Mouse (Mus musculus) heart, embryonic 11.5 days (tissue): ENCODE measurements around the gene Rarb. TPM values are rescaled to one million over a fixed set of nuclear protein-coding genes. Genes with fewer than 3 reads are reported as not detected.

Experiments
- ATAC-seq: fragments of 200-750 bp; cut with Nextera tagmentation; replicated peaks from 2 replicates; pipeline ENCODE4 v1.8.0; 2017; ENCODE audit warnings: moderate library complexity; ENCODE audit not compliant: insufficient number of reproducible peaks, low FRiP score, low TSS enrichment
- H3K27ac ChIP-seq: fragments of 300-500 bp; sonication (generic); 2 replicates; pipeline ENCODE4 v1.5.1; 2014; ENCODE audit warnings: mild to moderate bottlenecking, low read depth, low read length
- H3K27me3 ChIP-seq: fragments of 300-500 bp; sonication (generic); 2 replicates; pipeline ENCODE4 v1.6.1; 2014; ENCODE audit warnings: mild to moderate bottlenecking, low read length, mixed read lengths; ENCODE audit not compliant: control insufficient read depth, insufficient read depth
- H3K36me3 ChIP-seq: fragments of 300-500 bp; sonication (generic); 2 replicates; pipeline ENCODE4 v1.6.1; 2014; ENCODE audit warnings: mild to moderate bottlenecking, low read length, moderate library complexity, mixed read lengths; ENCODE audit not compliant: control insufficient read depth, insufficient read depth
- H3K4me1 ChIP-seq: fragments of 300-500 bp; sonication (generic); 2 replicates; pipeline ENCODE4 v1.6.1; 2014; ENCODE audit warnings: low read length; ENCODE audit not compliant: control insufficient read depth, insufficient read depth
- H3K4me2 ChIP-seq: fragments of 300-500 bp; sonication (generic); 2 replicates; pipeline ENCODE4 v1.6.1; 2014; ENCODE audit warnings: mild to moderate bottlenecking, moderate library complexity
- H3K4me3 ChIP-seq: fragments of 300-500 bp; sonication (generic); 2 replicates; pipeline ENCODE4 v1.5.1; 2014; ENCODE audit warnings: low read depth, low read length
- H3K9ac ChIP-seq: fragments of 300-500 bp; sonication (generic); 2 replicates; pipeline ENCODE4 v1.6.1; 2014; ENCODE audit warnings: mild to moderate bottlenecking, low read depth, low read length, moderate library complexity
- H3K9me3 ChIP-seq: fragments of 300-500 bp; sonication (generic); replicated peaks from 2 replicates; pipeline ENCODE4 v1.6.1; 2016; ENCODE audit warnings: low read length; ENCODE audit not compliant: control insufficient read depth
- WGBS: fragments of 180-500 bp; shearing (Covaris S2); extraction: QIAGEN DNeasy Blood & Tissue Kit; methylation state at CpG from one replicate; pipeline ENCODE4 v1.1.7; 2014; ENCODE audit not compliant: insufficient replicate concordance; 5-methylcytosine and 5-hydroxymethylcytosine counted together
- polyA plus RNA-seq: library from polyadenylated mRNA; unstranded; fragments of >200 nt; fragmentation: Nextera tagmentation; extraction: Ambion mirVana; gene quantifications from 2 replicates; pipeline ENCODE4 v1.2.1, GENCODE M21; 2014

Rarb gene
- polyA plus RNA-seq, 1 experiment from 2014 or later = 18.1 TPM

- ATAC-seq = no peak
- no peak overlapping the region for H3K4me2 ChIP-seq
- no peak overlapping the region for H3K9ac ChIP-seq
- H3K4me1 ChIP-seq = no peaks in the 10 kb centered on the region
- no peaks in the 10 kb centered on the region for H3K27me3 ChIP-seq
- 67% methylated on average over 8 of the region's 8 CpGs for WGBS
- H3K9me3 ChIP-seq = no peaks in the 10 kb centered on the region
- no peak overlapping the region for H3K27ac ChIP-seq
- no peak overlapping the region for H3K4me3 ChIP-seq
- H3K36me3 ChIP-seq = no peaks in the 10 kb centered on the region
These were observed 299.3 kb downstream of the Rarb start for GRCm38 (mm10) chr14:16519588-16520167.

GRCm38 (mm10) chr14:16517958-16518357 is 301.0 kb downstream of the Rarb start:
- no peaks in the 10 kb centered on the region for H3K4me1 ChIP-seq
- no peaks in the 10 kb centered on the region for H3K36me3 ChIP-seq
- no peak overlapping the region for H3K27ac ChIP-seq
- no peak overlapping the region for H3K4me3 ChIP-seq
- H3K9ac ChIP-seq = no peak overlapping the region
- H3K9me3 ChIP-seq = no peaks in the 10 kb centered on the region
- no peaks in the 10 kb centered on the region for H3K27me3 ChIP-seq
- ATAC-seq = no peak
- H3K4me2 ChIP-seq = no peak overlapping the region

GRCm38 (mm10) chr14:16515731-16516130 is 303.2 kb downstream of the Rarb start:
- no peaks in the 10 kb centered on the region for H3K9me3 ChIP-seq
- no peak overlapping the region for H3K9ac ChIP-seq
- no peaks in the 10 kb centered on the region for H3K27me3 ChIP-seq
- no peak overlapping the region for H3K4me2 ChIP-seq
- H3K36me3 ChIP-seq = no peaks in the 10 kb centered on the region
- no peak overlapping the region for H3K4me3 ChIP-seq
- ATAC-seq = no peak
- no peak overlapping the region for H3K27ac ChIP-seq
- no peaks in the 10 kb centered on the region for H3K4me1 ChIP-seq
- 46% methylated on average over 3 of the region's 3 CpGs for WGBS

- Histone ChIP-seq H3K4me1 (no peaks in the 10 kb centered on the region), H3K27me3 (no peaks in the 10 kb centered on the region), H3K27ac (no peak overlapping the region), H3K9me3 (no peaks in the 10 kb centered on the region), H3K36me3 (peaks cover 10% of the 10 kb centered on the region), H3K4me2 (no peak overlapping the region), H3K9ac (no peak overlapping the region), H3K4me3 (no peak overlapping the region)
- WGBS = 65% methylated on average over 4 of the region's 4 CpGs
- ATAC-seq = no peak
These were observed 308.4 kb downstream of the Rarb start for GRCm38 (mm10) chr14:16510574-16510973.

GRCm38 (mm10) chr14:16509825-16510224 is 309.1 kb downstream of the Rarb start:
- no peaks in the 10 kb centered on the region for H3K9me3 ChIP-seq
- no peak overlapping the region for H3K9ac ChIP-seq
- H3K36me3 ChIP-seq = peaks cover 10% of the 10 kb centered on the region
- H3K4me3 ChIP-seq = no peak overlapping the region
- ATAC-seq = no peak
- no peaks in the 10 kb centered on the region for H3K27me3 ChIP-seq
- no peak overlapping the region for H3K4me2 ChIP-seq
- no peaks in the 10 kb centered on the region for H3K4me1 ChIP-seq
- WGBS = 67% methylated on average over 4 of the region's 4 CpGs
- no peak overlapping the region for H3K27ac ChIP-seq

- 81% methylated on average over 7 of the region's 7 CpGs for WGBS
- no peak overlapping the region for H3K9ac ChIP-seq
These were observed 310.2 kb downstream of the Rarb start for GRCm38 (mm10) chr14:16508760-16509159.

GRCm38 (mm10) chr14:16497226-16497661 is 321.7 kb downstream of the Rarb start:
- H3K9me3 ChIP-seq = no peaks in the 10 kb centered on the region
- no peak overlapping the region for H3K4me2 ChIP-seq
- H3K27me3 ChIP-seq = no peaks in the 10 kb centered on the region
- 42% methylated on average over 2 of the region's 2 CpGs for WGBS
- H3K4me1 ChIP-seq = peaks cover 13% of the 10 kb centered on the region; the same call in 1 of the 2 replicates
- H3K9ac ChIP-seq = no peak overlapping the region
- no peaks in the 10 kb centered on the region for H3K36me3 ChIP-seq
- peak overlapping the region; percentile 62 for H3K27ac ChIP-seq
- peak; percentile 46; the same call in 1 of the 2 replicates for ATAC-seq
- no peak overlapping the region for H3K4me3 ChIP-seq

More at GRCm38 (mm10) chr14:16508760-16509159, 310.2 kb downstream of the Rarb start:
- no peak overlapping the region for H3K27ac ChIP-seq
- no peaks in the 10 kb centered on the region for H3K9me3 ChIP-seq
- peaks cover 10% of the 10 kb centered on the region for H3K36me3 ChIP-seq
- no peak overlapping the region for H3K4me3 ChIP-seq
- H3K4me1 ChIP-seq = no peaks in the 10 kb centered on the region
- H3K27me3 ChIP-seq = no peaks in the 10 kb centered on the region
- H3K4me2 ChIP-seq = no peak overlapping the region
- no peak for ATAC-seq

GRCm38 (mm10) chr14:16483656-16484380 is 335.1 kb downstream of the Rarb start:
- Histone ChIP-seq H3K4me3 (no peak overlapping the region), H3K36me3 (no peaks in the 10 kb centered on the region), H3K9ac (no peak overlapping the region), H3K27ac (peak overlapping the region; percentile 3; the same call in 1 of the 2 replicates), H3K4me2 (no peak overlapping the region), H3K4me1 (peaks cover 14% of the 10 kb centered on the region), H3K27me3 (no peaks in the 10 kb centered on the region), H3K9me3 (no peaks in the 10 kb centered on the region)
- peak; percentile 71 for ATAC-seq
- WGBS = 51% methylated on average over 8 of the region's 8 CpGs

- Histone ChIP-seq H3K27ac (no peak overlapping the region), H3K9me3 (no peaks in the 10 kb centered on the region), H3K36me3 (no peaks in the 10 kb centered on the region), H3K27me3 (no peaks in the 10 kb centered on the region), H3K4me1 (peaks cover 14% of the 10 kb centered on the region), H3K4me2 (no peak overlapping the region), H3K9ac (no peak overlapping the region), H3K4me3 (no peak overlapping the region)
- WGBS = 74% methylated on average over 6 of the region's 6 CpGs
- no peak for ATAC-seq
These were observed 338.3 kb downstream of the Rarb start for GRCm38 (mm10) chr14:16480621-16481020.
